Mouse (Mus musculus): ENCODE data around the gene Nolc1.
"Not testable (repeated sequence)": the region's sequence is repeated elsewhere in the genome, so short reads cannot be mapped to it uniquely, and the experiment has no call there.

Nolc1 gene

DNA sequence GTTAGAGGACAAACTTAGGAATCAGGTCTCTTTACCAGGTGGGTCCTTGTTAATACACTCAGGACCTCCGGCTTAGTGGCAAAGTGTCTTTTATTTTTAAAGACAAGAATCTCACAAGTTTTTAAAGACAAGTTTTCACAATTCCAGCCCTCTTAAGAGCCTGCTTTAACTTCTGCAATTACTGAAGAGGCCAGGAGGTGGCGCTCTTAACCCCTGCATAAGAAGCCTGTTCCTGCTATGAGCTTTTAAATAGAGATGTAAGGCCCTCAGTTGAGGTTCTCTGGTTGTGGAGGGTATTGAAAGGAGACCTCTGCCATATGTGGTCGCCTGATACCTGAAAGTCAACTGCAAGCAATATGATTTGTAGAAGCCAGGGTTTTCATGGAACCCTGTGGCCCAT lies 10.7 kb downstream of the Nolc1 start:
- no peak for DNase-seq (ENCODE audit: extremely low read depth, insufficient read length, low spot score)

DNA sequence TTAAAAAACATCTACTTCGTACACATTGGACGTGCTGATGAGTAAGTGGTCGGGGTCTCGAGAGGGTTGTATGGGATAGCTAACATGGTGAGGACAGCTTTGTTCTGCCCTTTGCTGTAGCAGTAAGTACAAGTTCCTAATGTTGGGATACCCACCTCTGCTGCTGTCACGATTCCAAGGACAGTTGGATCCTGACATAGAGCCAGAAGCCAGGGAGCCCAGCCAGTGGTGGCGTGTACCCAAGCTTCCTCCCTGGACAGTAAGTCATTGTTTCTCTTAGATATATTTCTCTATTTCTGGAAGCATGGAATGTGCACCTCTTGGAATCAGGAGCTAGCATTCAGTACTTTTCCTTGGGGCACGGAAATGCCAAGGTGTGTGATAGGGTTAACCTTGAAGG lies 12.2 kb downstream of the Nolc1 start:
- no peak for DNase-seq (ENCODE audit: extremely low read depth, insufficient read length, low spot score)

DNA sequence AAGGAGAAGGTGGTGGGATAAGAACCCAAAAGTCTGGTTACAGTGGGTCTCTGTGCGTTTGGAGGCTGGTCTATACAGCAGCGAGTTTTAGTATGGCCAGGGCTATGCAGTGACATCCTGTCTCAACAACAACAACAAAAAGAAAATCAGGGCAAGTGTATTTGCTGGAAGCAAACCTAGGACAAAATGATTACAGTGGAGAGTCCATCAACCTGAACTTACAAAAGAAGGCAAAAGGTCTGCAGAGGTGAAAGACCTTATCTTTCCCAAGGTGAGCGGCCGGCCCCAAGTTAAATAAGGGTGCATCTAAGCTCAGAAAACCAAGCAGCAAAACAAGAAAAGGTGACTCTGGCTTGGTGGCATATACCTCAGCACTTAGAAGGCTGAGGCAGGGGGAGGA lies 16.0 kb downstream of the Nolc1 start:
- no peak for DNase-seq (ENCODE audit: extremely low read depth, insufficient read length, low spot score)

DNA sequence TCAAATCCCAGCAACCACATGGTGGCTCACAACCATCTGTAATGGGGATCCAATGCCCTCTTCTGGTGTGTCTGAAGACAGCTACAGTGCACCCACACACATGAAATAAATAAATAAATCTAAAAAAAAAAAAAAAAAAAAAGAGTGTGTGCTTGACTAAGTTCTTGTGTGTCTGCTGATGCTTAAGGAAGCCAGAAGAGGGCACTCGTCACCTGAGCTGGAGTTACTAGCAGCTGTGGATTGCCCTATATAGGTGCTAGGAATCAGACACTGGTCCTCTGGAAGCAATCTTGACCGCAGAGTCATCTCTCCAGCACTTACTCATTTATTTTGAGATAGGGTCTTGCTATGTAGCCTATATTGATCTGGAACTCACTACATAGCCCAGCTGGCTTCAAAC lies 18.5 kb downstream of the Nolc1 start:
- DNase-seq (ENCODE audit: extremely low read depth, insufficient read length, low spot score), result no peak

DNA sequence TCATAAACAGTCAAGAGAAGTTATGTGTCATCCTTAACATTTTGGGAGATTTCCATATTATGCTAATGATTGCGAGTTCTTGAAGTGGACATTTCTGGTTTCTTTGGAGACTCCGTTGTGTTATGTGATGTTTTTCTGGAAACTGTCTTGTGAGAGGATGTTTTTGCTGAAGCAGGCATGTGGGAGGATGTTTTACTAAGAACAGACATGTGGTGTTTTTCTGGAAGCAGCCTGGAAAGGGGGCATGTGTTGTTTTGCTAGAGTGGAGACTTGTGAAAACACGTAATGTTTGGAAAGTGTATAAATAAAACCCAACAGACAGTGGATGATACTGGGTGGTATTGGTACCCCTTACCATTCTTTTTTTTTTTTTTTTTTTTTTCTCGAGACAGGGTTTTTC lies 19.6 kb downstream of the Nolc1 start:
- no peak for DNase-seq (ENCODE audit: extremely low read depth, insufficient read length, low spot score)

DNA sequence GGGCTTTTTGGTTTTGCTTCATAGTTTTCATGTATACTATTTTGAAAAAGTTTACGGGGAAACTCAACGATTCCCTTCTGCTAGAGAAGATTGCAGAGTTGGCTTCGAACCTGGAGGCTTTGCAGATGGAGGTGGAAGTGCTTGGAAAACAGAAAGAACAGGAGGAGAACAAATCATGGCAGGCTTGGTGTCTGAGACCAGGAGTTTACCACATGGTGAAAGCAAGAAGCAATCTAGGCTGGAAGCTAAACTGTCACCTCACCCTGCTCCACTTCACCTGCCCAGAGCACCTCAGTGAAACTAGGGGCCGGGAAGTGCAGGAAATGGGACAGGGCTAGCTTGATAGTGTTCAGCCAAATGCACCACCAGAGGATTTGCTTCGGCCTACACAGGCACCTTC lies 20.7 kb downstream of the Nolc1 start:
- no peak for DNase-seq (ENCODE audit: extremely low read depth, insufficient read length, low spot score)

DNA sequence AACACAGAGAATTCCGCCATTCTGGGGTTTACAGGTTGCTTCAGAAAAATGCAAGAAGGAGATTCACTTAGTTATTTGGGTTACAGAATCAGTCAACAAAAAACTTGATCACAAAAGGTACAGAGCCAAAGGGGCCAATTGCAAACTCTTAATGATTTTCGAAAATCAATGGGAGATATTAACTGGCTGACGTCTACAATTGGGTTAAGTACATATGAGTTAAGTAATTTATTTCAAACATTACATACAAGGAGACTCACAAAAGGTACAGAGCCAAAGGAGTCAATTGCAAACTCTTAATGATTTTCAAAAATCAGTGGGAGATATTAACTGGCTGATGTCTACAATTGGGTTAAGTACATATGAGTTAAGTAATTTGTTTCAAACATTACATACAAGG lies 23.9 kb downstream of the Nolc1 start:
- DNase-seq (ENCODE audit: extremely low read depth, insufficient read length, low spot score), result no peak

DNA sequence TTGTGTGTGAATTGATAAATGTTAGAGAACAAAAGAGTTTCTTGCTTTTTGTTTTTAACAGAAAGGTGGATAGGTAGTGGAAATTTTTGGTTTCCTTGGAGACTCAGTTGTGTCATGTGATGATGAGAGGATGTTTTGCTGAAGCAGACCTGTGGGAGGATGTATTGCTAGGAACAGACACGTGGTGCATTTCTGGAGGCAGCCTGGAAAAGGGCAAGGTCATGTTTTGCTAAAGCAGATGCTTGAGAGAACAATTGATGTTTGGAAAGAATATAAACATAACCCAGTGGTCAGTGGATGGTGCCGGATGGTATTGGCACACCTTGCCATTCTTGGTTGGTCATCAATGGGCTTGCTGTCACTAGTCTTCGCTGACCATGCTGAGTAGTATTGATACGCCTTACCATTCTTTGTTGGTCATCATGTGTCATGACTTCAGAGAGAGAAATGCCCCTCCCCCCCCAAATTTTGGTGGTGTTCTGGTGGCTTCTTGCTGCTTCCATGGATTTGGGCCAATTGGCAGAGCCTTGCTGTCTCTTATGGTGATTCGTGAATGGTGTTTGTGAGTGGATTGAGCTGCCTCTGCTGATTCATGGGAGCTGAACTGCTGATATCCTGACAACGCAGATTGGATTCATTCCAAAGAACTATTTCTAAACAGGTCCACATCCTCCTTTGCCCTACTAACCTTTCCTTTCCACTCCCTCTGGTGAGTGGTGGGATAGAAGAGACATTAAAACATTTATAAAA lies 27.9 kb downstream of the Nolc1 start:
- no peak for DNase-seq (ENCODE audit: extremely low read depth, insufficient read length, low spot score)

DNA sequence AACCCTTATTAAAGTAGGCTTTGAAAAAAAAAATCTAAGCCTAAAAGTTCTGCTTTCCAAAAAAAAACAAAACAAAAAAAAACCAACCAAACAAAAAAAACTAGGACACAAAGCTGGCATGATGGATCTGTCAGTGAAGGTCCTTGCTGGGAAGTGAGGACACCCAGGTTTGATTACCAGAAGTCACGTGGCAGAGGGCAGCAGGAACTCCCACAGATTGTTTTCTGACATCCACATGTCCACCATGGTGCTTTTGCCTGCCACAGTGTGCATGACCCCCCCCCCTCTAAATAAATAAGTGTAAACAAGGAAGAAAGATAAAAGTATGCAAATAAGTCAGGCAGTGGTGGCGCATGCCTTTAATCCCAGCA lies 28.5 kb downstream of the Nolc1 start:
- DNase-seq (ENCODE audit: extremely low read depth, insufficient read length, low spot score), result no peak

DNA sequence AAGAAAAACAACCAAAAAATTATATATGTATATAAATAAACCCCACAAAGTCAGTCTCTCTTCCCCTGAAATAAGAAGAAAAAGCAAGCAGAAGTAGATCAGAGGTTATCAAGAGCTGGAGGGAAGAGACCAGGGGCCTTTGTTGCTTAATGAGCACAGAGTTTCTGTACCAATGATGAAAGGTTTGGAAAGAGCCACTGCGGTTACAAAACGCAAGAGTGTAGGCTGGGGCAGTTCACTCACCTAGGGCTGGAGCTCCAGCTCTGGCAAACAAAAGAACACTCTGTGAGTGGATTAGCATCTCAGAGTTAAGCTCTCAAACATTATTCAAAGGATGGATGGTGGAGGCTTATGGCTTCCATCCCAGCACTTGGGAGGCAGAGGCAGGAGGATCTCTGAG lies 34.6 kb downstream of the Nolc1 start:
- DNase-seq (ENCODE audit: extremely low read depth, insufficient read length, low spot score), result no peak

DNA sequence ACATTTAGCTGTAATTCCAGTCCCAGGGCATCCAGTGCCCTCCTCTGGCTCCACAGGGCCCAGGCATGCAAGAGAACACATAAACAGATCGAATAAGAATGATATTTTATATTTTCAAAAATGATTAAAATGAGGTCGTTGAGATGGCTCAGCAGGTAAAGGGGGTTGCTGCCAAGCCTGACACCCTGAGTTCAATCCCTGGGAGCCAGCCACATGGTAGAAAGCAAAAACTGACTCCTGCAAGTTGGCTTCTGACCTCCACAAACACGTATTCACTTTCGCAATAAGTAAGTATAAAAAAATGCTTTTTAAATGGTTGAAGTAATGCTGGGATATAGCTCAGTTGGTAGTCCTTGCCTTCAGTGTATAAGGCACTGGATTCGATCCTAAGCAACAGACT lies 35.1 kb downstream of the Nolc1 start:
- no peak for DNase-seq (ENCODE audit: extremely low read depth, insufficient read length, low spot score)

DNA sequence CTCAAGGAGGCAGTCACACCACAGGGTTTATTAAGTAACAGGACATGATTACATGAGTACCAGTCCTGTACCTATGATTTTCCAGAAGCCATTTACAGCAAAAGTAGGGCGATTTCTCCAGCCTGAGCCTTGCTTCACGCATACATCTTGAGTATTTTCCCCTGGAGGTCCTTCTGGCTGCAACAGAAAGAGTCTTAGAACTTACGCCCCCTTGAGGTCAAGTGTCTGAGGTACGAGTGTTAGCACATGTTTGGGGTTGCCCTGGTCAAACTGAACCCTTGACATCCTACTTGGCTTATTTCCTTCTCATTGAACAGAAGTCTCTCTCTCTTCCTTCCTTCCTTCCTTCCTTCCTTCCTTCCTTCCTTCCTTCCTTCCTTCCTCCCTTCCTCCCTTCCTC lies 39.0 kb downstream of the Nolc1 start:
- DNase-seq (ENCODE audit: extremely low read depth, insufficient read length, low spot score), result no peak

DNA sequence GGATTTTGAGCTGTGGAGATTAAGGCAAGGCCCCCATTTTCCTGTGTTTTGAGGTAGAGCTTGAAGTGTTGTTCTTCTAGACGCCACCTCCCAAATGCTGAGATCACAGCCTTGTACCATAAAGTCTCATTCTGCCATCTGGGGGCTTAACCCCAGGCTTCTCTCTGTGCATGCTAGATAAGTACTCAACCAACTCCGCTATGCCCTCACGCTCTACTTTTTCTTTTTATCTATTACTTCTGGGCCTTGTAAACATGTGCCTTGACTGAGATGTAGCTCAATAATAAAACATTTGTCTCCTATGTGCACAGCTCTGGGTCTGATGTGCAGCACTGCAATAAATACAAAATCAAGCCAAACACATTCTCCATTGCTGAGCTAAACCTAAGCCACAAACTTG lies 43.8 kb downstream of the Nolc1 start:
- no peak for DNase-seq (ENCODE audit: extremely low read depth, insufficient read length, low spot score)

DNA sequence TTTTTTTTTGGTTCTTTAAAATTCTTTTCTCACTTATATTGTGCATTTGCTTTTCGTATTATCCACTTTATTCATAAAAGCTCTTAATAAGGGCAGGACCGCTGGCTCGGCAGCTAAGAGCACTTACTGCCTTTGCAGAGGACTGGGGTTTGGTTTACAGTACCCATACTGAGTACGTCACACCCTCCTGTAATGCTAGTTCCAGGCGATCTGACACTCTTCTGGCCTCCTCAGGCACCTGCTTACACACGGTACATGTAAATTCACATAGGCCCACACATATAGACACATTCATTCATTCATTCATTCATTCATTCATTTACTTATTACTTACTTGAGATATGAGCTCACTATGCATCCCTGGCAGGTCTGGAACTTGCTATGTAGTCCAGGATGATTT lies 45.2 kb downstream of the Nolc1 start:
- no peak for DNase-seq (ENCODE audit: extremely low read depth, insufficient read length, low spot score)

DNA sequence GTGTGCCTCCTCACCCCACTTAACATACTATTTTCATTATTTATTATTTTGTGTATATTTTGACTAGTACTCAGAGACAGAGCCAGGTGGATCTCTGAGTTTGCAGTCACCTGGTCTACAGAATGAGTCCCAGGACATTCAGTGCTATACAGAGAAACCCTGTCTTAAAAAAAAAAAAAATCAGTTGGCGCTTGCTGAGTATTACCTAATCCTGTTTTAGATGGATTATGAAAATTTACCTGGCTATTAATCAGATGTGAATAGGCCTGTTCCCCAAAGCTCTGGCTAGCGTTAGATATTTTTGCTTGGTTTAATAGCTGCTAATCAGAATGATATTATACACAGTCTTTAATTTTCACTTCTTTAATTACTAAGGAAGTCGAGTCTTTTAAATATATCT lies 48.2 kb downstream of the Nolc1 start:
- DNase-seq (ENCODE audit: extremely low read depth, insufficient read length, low spot score), result no peak

DNA sequence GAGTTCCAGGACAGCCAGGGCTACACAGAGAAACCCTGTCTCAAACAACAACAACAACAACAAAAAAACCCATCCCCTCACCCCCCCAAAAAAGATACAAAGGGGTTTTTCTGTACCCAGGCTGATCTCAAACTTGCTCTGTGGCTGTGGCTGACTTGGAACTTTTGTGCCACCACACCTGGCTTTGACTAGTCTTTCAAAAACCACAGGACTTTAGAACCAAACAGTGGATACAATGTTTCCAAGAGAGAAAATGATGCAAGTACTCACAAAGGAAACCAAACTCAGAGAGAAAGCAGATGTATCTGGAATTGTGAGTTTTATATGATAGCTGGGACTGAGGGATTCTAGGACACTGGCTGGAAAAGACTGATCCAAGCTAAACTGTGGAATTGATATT lies 49.0 kb downstream of the Nolc1 start:
- DNase-seq (ENCODE audit: extremely low read depth, insufficient read length, low spot score), result no peak

DNA sequence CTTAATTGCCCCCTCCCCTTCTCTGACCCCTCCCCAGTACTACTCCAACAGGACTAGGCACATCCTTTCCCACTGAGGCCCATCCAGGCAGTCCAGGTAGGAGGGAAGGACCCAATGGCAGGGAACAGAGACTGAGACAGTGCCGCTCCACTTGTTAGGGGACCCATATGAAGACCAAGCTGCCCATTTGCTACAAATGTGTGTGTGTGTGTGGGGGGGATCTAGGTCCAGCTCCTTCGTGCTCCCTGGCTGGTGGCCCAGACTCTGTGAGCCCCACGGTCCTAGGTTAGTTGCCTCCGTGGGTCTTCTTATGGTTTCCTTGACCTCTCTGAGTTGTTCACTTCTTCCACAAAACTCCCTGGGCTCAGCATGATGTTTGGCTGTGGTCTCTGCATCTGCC lies 50.6 kb downstream of the Nolc1 start:
- DNase-seq (ENCODE audit: extremely low read depth, insufficient read length, low spot score), result no peak

DNA sequence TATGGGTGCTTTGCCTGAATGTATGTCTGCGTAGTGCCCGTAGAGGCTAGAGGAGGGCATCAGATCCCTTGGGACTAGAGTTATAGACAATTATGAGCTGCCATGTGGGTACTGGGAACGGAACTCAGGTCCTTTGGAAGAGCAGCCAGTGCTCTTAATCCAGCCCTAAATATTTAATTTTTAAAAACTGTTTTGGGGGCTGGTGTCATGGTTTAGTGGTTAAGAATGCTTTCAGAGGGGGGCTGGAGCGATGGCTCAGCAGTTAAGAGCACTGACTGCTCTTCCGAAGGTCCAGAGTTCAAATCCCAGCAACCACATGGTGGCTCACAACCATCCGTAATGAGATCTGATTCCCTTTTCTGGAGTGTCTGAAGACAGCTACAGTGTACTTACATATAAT lies 54.1 kb downstream of the Nolc1 start:
- DNase-seq (ENCODE audit: extremely low read depth, insufficient read length, low spot score), result not testable (repeated sequence)

DNA sequence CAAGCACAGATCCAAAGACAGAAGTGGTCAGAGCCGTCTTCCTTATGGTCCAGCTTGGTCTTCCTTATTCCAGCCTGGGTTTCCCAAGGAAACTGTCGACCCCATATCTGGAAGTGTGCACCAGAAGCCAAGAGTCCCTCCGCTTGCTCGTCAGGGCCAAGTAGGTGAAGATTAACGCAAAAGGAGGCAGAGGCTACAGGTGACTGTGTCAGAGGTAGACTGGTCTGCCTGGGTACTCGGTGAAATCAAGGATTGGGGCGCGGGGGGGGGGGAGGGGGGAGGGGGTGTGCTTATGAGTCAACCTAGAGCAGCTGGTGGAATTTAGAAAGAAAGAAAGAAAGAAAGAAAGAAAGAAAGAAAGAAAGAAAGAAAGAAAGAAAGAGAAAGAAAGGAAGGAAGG lies 55.6 kb downstream of the Nolc1 start:
- no peak for DNase-seq (ENCODE audit: extremely low read depth, insufficient read length, low spot score)

DNA sequence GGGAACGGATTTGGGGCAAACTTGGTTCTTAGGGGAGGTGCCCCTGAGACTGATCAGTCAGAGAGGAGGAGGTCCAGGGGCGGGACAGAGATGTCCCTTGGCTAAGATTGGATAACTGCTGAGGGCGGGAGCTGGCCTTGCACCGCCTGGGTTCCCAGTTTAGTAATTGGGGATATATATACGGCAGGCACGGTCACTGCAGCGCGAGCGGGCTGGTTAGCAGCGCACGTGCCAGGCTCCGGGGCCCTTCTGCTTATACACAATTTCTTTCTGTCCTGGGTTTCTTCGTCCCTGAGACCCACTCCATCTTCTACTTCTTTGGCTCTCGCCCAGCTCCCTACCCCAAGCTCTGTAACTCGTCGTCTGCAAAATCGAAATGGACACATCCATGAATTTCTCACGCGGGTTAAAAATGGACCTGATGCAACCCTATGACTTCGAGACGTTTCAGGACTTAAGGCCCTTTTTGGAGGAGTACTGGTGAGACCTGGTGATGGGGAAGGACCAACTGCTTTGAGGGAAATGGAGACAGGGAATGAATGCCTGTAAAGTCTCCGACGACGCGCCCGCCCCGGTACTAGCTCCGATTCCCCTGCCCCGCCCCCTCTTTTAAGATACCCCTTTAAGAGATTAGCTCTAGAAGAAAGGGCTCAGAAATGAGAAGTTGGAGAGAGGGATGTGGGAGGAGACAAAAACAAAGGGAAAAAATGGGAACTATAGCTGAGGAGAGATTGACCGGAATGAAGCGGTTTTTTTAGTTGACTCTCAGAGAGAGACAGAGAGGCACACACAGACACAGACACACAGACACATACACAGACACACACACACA lies 56.2 kb downstream of the Nolc1 start, which contains the start of gene Elovl3:
TSS of gene Elovl3 (plus strand) at position 204 of the 832 bp plus-strand sequence.
- DNase-seq (ENCODE audit: extremely low read depth, insufficient read length, low spot score), result no peak

DNA sequence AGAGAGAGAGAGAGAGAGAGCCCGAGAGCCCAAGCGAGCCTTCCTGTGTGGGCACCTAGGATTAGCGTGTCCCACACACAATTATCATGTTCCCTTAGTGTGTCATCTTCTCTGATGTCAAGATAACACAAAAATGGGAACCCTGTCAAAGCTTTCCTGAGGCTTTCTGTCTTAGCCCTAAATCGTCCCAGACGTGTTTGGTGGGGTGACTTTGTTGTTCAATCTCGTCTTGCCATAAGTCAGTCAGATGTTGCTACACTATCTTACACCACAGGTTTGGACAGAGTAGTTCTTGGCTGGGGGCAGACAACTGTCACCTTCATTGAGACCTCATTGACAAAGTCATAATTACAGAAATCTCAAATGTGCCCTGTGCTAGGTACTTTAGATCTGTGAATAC lies 56.9 kb downstream of the Nolc1 start:
- no peak for DNase-seq (ENCODE audit: extremely low read depth, insufficient read length, low spot score)

All from 3134 (cell line).